Mouse (Mus musculus): ENCODE measurements around the gene Efcc1.

DNA sequence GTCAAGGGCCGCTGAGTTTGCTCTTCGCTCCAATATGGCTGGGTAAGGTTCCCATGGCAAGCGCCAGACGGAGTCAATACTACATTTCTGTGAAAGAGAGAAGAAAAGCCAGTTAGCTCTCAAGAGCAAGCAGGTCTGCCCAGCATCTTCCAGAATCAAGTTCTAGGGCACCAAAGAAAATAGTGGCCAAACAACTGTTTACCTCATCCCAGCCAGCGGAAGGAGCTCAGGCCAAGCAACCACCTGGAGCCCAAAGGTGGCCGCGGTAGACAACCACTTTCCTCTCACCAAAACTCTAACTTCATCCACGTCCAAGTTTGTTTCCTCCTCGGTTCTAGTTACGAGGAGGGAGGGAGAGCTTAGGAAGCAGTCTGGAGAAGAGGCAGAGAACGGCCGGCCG is 528 bp upstream of the Efcc1 start:
- TF ChIP-seq CTCF (IDR thresholded peaks at IDR 0.05; ENCODE audit: low read depth, low read length) (no peak), POLR2A (IDR thresholded peaks at IDR 0.05; ENCODE audit: extremely low read depth, insufficient read depth, low read length) (no peak)

Measured in liver, adult 2 months (tissue).